ENCODE assay signal across 15 mouse cellular contexts in genomic region chr7:96820343-96820742, GRCm38 (mm10).
DNase-seq lines count a peak whose midpoint lies in the region; ATAC-seq and TF ChIP-seq lines count a peak whose summit lies in the region.
"Had no signal": no experiment of that assay in that cellular context is flagged by ENCODE, and none has a peak within 500 bp of the region (broad histone marks: within the 10 kb centered on the region; RNA-seq: fewer than 3 reads in every experiment).

No protein-coding gene starts in this region.

- no peaks in the 10 kb centered on the region for H3K36me3 ChIP-seq in forebrain, embryonic 15.5 days
- 0 out of 2 replicates have a peak, but pooled peaks cover 6% of the 10 kb centered on the region for H3K36me3 ChIP-seq in midbrain, embryonic 13.5 days
- H3K36me3 ChIP-seq: heart, embryonic 12.5 days; liver, embryonic 15.5 days had no signal

- TF ChIP-seq CTCF in layer of hippocampus, adult 2 months (conservative IDR thresholded peaks at IDR 0.05), result no peak

- DNase-seq in layer of hippocampus, adult 2 months (ENCODE audit: low spot score in 2 of 2), result peak in 1 of 2 experiments; percentile 20
- no peak for DNase-seq in layer of hippocampus, adult 11-12 months (ENCODE audit: low spot score)
- peak; percentile 66 for DNase-seq in brain, adult 2 months (ENCODE audit: low read depth, low spot score)
- DNase-seq in thymus, postnatal 14 days, result no peak
- DNase-seq: adrenal gland, postnatal 10 days; cerebellum, adult 2 months; gastrocnemius, adult 2 months; kidney, adult 9 months; lung, postnatal 14 days had no signal

- H3K4me2 ChIP-seq in forebrain, embryonic 15.5 days (replicated peaks), result no peak overlapping the region
- H3K4me2 ChIP-seq in midbrain, embryonic 13.5 days (replicated peaks), result no peak overlapping the region
- H3K4me2 ChIP-seq: heart, embryonic 12.5 days; limb, embryonic 13.5 days; liver, embryonic 15.5 days had no signal

- H3K9me3 ChIP-seq in forebrain, embryonic 15.5 days, result no peaks in the 10 kb centered on the region
- H3K9me3 ChIP-seq in midbrain, embryonic 13.5 days, result no peaks in the 10 kb centered on the region
- H3K9me3 ChIP-seq: heart, embryonic 12.5 days; limb, embryonic 13.5 days; liver, embryonic 15.5 days had no signal

- no peaks in the 10 kb centered on the region for H3K27me3 ChIP-seq in forebrain, embryonic 15.5 days
- no peaks in the 10 kb centered on the region for H3K27me3 ChIP-seq in midbrain, embryonic 13.5 days
- H3K27me3 ChIP-seq: heart, embryonic 12.5 days; limb, embryonic 13.5 days had no signal

- 32% methylated on average over 6 of the region's 6 CpGs for WGBS in forebrain, embryonic 15.5 days
- WGBS in midbrain, embryonic 13.5 days, result 17% methylated on average over 6 of the region's 6 CpGs

- H3K4me3 ChIP-seq in layer of hippocampus, adult 2 months, result no peak overlapping the region
- no peak overlapping the region for H3K4me3 ChIP-seq in forebrain, embryonic 15.5 days
- H3K4me3 ChIP-seq in midbrain, embryonic 13.5 days (replicated peaks), result no peak overlapping the region
- H3K4me3 ChIP-seq: gastrocnemius, adult 2 months; heart, embryonic 12.5 days; limb, embryonic 13.5 days; liver, embryonic 15.5 days had no signal

- H3K27ac ChIP-seq in layer of hippocampus, adult 2 months, result peak overlapping the region; percentile 8; the same call in 1 of the 2 replicates
- H3K27ac ChIP-seq in forebrain, embryonic 15.5 days (replicated peaks), result peak overlapping the region; percentile 60
- H3K27ac ChIP-seq in midbrain, embryonic 13.5 days, result peak overlapping the region; percentile 32; the same call in 1 of the 2 replicates
- H3K27ac ChIP-seq: gastrocnemius, adult 2 months; limb, embryonic 13.5 days; liver, embryonic 15.5 days had no signal

- no peak overlapping the region for H3K9ac ChIP-seq in forebrain, embryonic 15.5 days (replicated peaks)
- H3K9ac ChIP-seq in midbrain, embryonic 13.5 days (replicated peaks), result no peak overlapping the region
- H3K9ac ChIP-seq: heart, embryonic 12.5 days; limb, embryonic 13.5 days; liver, embryonic 15.5 days had no signal

- peak; percentile 65 for ATAC-seq in forebrain, embryonic 15.5 days (replicated peaks)
- peak; percentile 60 for ATAC-seq in midbrain, embryonic 13.5 days
- ATAC-seq in erythroid progenitor cell, adult 5-6 weeks (replicated peaks; ENCODE audit: low FRiP score, poor library complexity, severe bottlenecking), result no peak

- peaks cover 32% of the 10 kb centered on the region for H3K4me1 ChIP-seq in forebrain, embryonic 15.5 days
- H3K4me1 ChIP-seq in midbrain, embryonic 13.5 days (replicated peaks), result peaks cover 25% of the 10 kb centered on the region

Comparison
In these comparisons a context has a peak if more than half of its experiments do, and no peak if none do; other contexts are left out.
1. H3K27ac ChIP-seq: peak in every context shown above with its lines; median percentile 60 in forebrain, embryonic 15.5 days; 32 in midbrain, embryonic 13.5 days; 8 in layer of hippocampus, adult 2 months.